Mouse (Mus musculus) gastrocnemius, postnatal 4 days (tissue): ENCODE data around the gene Slc25a36. TPM values are rescaled to one million over a fixed set of nuclear protein-coding genes. Genes with fewer than 3 reads are reported as not detected.
A peak's percentile ranks its signal among the peaks of the same experiment; 100 is the strongest.

Experiments
- DNase-seq, 2 experiments: peaks; one replicate each; pipeline ENCODE4 v3.0.0; 2021 to 2022; ENCODE audit warnings: low spot score in 2 of 2, mixed read lengths in 2 of 2
- total RNA-seq, 2 experiments: library from RNA; stranded (reverse); gene quantifications; 2 replicates each; pipeline ENCODE4 v1.2.3; 2021

The Slc25a36 gene
- total RNA-seq, 2 experiments from 2014 or later, result 66.9 to 75.1 TPM

DNA sequence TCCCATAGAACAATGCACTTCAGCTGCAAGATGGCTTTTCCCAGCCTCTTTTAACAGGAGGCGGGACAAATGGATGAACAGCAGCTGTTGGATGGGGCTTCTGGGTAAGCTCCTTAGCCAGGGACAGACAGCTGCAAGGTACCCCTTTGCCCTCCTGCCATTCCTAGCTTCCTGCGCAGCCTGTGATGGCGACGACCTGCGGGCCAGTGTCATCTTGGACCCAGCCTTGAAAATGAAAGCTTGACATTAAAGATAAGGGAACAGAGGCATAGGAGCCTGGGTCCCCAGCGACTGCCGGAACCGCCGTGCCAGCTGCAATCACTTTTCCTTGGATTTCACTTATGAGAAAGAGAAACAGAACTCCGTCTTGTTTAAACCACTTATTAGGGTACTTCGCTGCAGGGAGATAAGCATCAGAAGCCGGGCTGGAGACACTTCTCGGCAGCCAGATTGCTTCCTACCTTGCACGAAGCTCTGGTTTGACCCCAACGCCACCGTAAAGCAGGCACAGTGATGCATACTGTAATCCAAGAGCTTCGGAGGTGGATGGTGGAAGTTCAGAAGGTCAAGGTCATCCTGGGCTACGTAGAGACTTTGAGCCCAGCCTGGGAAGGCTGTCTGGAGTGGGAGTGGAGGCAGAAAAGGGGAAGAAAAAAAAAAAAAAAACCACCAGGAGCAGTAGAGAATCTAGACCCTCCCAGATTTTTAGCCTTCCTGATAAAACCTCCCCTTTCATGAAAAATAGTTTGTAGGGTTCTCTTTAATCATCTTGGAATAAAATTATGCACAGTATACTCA is 54.2 kb downstream of the Slc25a36 start:
- DNase-seq, result no peak

DNA sequence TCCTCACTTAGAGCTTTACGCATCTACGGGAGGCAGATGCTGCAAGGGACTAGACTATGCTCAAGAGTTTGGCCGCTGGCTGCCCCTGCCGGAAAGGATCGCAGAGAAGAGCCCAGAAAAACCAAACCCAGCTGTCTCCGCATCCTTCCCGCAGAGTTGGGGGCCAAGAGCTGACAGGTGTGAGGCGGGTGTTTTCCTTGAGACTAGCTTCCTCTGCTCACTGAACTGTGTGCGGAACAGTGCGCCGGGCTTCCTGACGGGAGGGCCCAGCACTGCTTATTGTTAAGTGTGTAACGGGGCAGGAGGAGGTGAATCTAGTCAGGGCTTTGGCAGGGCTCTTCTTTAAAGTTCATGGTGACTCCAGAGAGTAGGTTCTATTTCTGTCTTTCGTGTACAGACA is 55.1 kb downstream of the Slc25a36 start:
- DNase-seq, result peak in 1 of 2 experiments; percentile 43

DNA sequence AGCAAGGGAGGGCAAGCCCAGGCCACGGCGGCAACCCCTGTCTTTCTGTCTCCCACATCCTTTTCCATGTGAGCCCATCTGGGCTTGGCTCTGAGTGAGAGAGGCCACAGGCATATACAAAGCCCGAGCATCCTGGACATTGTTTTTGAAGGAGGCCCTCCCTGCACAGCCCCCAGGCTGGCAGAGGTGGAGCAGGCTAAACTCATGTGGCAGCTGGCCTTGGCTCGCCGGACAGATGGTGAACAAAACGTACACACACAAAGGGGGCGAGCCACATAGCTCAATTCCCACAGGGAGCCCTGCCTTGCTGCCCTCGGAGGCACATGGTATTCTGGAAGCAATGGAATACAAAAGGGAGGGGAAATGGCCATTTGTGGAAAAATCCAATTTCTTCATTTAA is 59.8 kb downstream of the Slc25a36 start:
- peak in 1 of 2 experiments; percentile 48 for DNase-seq

DNA sequence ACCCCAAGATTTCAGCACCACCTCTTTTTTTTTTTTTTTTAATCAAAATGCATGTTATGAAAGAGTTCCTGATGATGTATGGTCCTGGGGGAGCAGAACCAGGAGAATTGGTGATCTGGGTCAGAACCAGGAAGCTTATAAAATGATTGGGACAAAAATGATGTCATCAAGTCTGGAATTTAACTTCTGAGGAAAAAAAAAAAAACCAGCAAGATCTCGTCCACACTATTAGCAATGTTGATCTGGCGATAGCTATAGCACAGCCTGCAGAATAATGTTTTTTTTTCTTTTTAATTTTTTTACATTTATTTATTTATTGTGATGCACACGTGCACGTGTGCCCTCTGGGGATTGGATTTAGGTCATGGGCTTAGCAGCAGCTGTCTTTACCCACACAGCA is 64.7 kb downstream of the Slc25a36 start:
- no peak for DNase-seq

DNA sequence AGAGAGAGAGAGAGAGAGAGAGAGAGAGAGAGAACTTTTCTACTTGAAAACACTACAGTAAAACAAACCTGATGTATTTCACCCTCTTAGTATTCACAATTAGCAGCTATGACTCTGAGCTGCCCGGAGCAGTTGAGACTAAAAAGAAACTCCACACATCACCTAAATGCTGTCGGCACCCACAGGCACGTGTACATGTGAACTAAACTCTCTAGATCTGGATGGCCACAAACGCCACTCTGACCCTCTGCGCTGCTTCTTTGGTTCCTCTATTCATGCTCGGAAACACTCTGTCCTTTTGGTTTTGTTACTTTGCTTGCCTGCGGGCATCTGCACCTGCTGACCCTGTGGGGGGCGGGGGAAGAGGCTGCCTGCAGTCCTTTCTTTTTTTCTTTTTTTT is 69.3 kb downstream of the Slc25a36 start:
- no peak for DNase-seq

DNA sequence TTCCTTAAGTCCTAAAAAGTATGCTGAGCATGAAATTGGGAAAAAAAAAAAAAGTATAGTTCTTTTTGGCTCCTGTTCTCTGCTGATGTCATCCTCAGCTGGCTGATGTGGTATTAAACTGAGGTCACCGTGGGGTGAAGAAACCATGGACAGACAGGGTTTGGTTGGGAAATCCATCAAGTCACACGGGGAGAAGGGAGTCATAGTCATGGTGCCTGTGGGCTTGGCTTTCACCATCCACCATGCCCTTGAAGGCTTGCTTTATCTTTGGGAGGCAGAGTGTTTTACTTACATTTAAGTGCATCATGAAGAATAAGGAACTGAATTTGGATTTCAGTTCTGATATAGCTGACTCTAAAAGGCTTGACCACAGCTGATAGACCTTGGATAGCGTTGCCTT is 72.9 kb downstream of the Slc25a36 start:
- DNase-seq, result no peak

DNA sequence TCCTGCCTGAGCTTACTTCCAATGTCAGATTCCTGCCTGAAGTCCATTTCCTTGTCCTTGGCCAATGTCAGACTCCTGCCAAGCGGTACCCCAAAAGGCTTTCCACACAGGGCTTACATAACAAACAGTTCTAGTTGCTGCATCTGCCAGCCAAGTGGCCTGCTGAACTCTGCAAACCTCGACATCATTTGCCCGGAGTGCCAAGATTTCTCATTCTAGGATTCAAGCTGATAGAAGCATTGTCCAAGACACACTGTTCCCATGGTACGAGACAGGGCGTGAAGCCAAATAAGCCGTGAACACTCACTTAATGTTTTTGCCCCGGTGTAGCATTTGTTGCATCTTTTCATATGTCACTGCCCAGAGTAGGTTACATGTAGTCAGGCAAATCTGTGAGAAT is 74.3 kb downstream of the Slc25a36 start:
- DNase-seq, result peak in 1 of 2 experiments; percentile 31

DNA sequence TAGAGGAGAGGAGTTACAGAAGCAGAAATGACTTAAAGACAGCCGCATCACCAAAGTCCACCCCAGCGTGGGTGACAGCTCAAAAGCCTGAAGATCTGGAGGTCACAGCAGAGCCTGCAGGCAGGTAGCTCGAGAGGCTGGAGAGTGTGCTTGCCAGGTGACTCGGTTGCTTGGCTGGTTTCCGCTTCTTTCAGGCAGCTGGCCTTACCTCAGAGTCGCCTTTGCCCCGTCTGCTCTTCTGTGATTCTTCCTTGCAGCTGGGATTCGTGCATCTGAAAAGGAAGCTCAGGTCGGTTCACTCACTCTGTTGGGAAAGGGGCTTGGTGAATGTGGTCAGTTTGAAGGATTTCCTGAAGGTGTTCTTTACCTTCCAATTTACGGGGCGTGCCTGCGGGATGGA is 83.6 kb downstream of the Slc25a36 start:
- DNase-seq, result no peak

DNA sequence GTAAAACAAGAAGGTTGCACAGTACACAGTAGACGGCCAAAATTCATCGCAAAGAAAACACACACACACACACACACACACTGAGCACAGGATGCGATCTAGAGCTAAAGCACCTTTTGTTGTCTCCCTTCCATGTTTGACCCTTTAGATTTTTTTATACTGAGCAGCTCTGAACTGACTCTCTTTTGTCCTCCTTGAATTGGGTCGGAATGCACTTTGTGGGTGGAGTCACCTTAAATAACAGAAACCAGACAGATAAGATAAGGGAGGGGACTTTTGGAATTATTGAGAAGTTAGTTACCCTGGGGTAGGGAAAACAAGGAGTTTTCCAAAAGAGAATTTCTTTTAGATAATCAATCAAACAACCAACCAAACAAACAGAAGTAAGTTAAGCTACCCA is 85.0 kb downstream of the Slc25a36 start:
- DNase-seq, result no peak

Other genes starting within 250 kb of the Slc25a36 start
- gene Pxylp1, start 218.5 kb downstream of the Slc25a36 start, total RNA-seq, result 1 to 10 TPM; 7.4 to 7.6 TPM
- 10 to 100 TPM; 16.1 to 18.0 TPM for gene Spsb4, start 92.3 kb downstream of the Slc25a36 start, total RNA-seq